Mouse (Mus musculus) myocyte (in vitro differentiated cells): ENCODE measurements around the gene Ubr7.

Experiments
- CEBPB ChIP-seq: IDR thresholded peaks from 2 replicates; pipeline ENCODE4 v1.6.1; 2011; ENCODE audit warnings: mild to moderate bottlenecking, moderate library complexity; ENCODE audit not compliant: poor library complexity, insufficient read depth, severe bottlenecking
- E2F4 ChIP-seq: IDR thresholded peaks from one replicate; pipeline ENCODE4 v1.6.1; 2011; ENCODE audit warnings: mild to moderate bottlenecking, control low read depth, moderate library complexity; ENCODE audit not compliant: insufficient read depth
- MAX ChIP-seq: IDR thresholded peaks from one replicate; pipeline ENCODE4 v1.6.1; 2011; ENCODE audit warnings: low read depth, mild to moderate bottlenecking, control low read depth
- MYOD1 ChIP-seq, 3 experiments: IDR thresholded peaks; one replicate each; pipeline ENCODE4 v1.6.1; 2011; ENCODE audit warnings: control low read depth in 2 of 3, low read depth in 2 of 3, mild to moderate bottlenecking in 2 of 3, moderate library complexity in 1 of 3; ENCODE audit not compliant: insufficient read length in 2 of 3, control insufficient read depth in 1 of 3
- MYOG ChIP-seq, 3 experiments: IDR thresholded peaks; one replicate each; pipeline ENCODE4 v1.6.1; 2011; ENCODE audit warnings: control low read depth in 2 of 3, low read depth in 2 of 3, mild to moderate bottlenecking in 2 of 3; ENCODE audit not compliant: insufficient read length in 2 of 3, control insufficient read depth in 1 of 3, insufficient read depth in 1 of 3
- POLR2A ChIP-seq: IDR thresholded peaks from one replicate; pipeline ENCODE4 v1.6.1; 2011; ENCODE audit warnings: low read depth, mild to moderate bottlenecking, control low read depth, moderate library complexity; ENCODE audit not compliant: insufficient read length
- POLR2AphosphoS2 ChIP-seq: IDR thresholded peaks from one replicate; pipeline ENCODE4 v1.6.1; 2011; ENCODE audit warnings: low read depth, control low read depth; ENCODE audit not compliant: insufficient read length
- REST ChIP-seq: IDR thresholded peaks from one replicate; pipeline ENCODE4 v1.6.1; 2011; ENCODE audit warnings: mild to moderate bottlenecking, control low read depth, moderate library complexity; ENCODE audit not compliant: insufficient read depth, insufficient read length
- SRF ChIP-seq: IDR thresholded peaks from one replicate; pipeline ENCODE4 v1.6.1; 2011; ENCODE audit warnings: low read depth; ENCODE audit not compliant: control insufficient read depth, insufficient read length
- TCF12 ChIP-seq: IDR thresholded peaks from one replicate; pipeline ENCODE4 v1.6.1; 2011; ENCODE audit warnings: mild to moderate bottlenecking, control low read depth; ENCODE audit not compliant: poor library complexity, insufficient read depth, severe bottlenecking
- TCF3 ChIP-seq: IDR thresholded peaks from one replicate; pipeline ENCODE4 v1.6.1; 2011; ENCODE audit warnings: low read depth, control low read depth; ENCODE audit not compliant: insufficient read length
- USF1 ChIP-seq: IDR thresholded peaks from one replicate; pipeline ENCODE4 v1.6.1; 2011; ENCODE audit warnings: low read depth, mild to moderate bottlenecking, control low read depth, moderate library complexity

- TF ChIP-seq CEBPB (no peak), POLR2A (no peak), USF1 (no peak), POLR2AphosphoS2 (no peak), REST (no peak), MYOG (IDR thresholded peaks at IDR 0.05; ENCODE audit: control insufficient read depth in 1 of 3, insufficient read depth in 1 of 3, insufficient read length in 2 of 3, low read depth in 2 of 3) (no peak), MAX (no peak), SRF (no peak), TCF12 (no peak), E2F4 (no peak), MYOD1 (IDR thresholded peaks at IDR 0.05; ENCODE audit: control insufficient read depth in 1 of 3, insufficient read length in 2 of 3, low read depth in 2 of 3) (no peak), TCF3 (no peak)
Measured at GRCm38 (mm10) chr12:102785593-102785985, 27.8 kb downstream of the Ubr7 start.
